Mouse (Mus musculus) cerebellum, postnatal 25 days (tissue): Measurements from ENCODE around the gene Cep57.
"Not testable (repeated sequence)": the region's sequence is repeated elsewhere in the genome, so short reads cannot be mapped to it uniquely, and the experiment has no call there.

Experiments used
- DNase-seq, 2 experiments: peaks; one replicate each; pipeline ENCODE4 v3.0.0; 2021; ENCODE audit warnings: mixed read lengths in 2 of 2

Cep57 gene

GRCm38 (mm10) chr9:13790864-13791263 lies 36.0 kb downstream of the Cep57 start:
- DNase-seq: not testable (repeated sequence)

GRCm38 (mm10) chr9:13781985-13782384 lies 44.9 kb downstream of the Cep57 start:
- no peak for DNase-seq

- no peak for DNase-seq
These were observed 52.2 kb downstream of the Cep57 start for GRCm38 (mm10) chr9:13774732-13775131.

GRCm38 (mm10) chr9:13766570-13766969 lies 60.3 kb downstream of the Cep57 start:
- DNase-seq: no peak

- DNase-seq: no peak
These were observed 61.3 kb downstream of the Cep57 start for GRCm38 (mm10) chr9:13765624-13766023.

- no peak for DNase-seq
These were observed 66.5 kb downstream of the Cep57 start for GRCm38 (mm10) chr9:13760430-13760829.
